Mouse (Mus musculus) macrophage (primary cell): Measurements from ENCODE around the gene Slc6a4. TPM values are rescaled to one million over a fixed set of nuclear protein-coding genes. Genes with fewer than 3 reads are reported as not detected.
A peak's percentile ranks its signal among the peaks of the same experiment; 100 is the strongest.

Experiments used
- H3K27ac ChIP-seq: fragments of 350-480 bp; formaldehyde crosslinking; 2 replicates; pipeline ENCODE4 v1.9.0; 2021
- H3K36me3 ChIP-seq: fragments of 350-480 bp; formaldehyde crosslinking; 2 replicates; pipeline ENCODE4 v1.9.0; 2021; ENCODE audit errors: inconsistent target
- H3K4me3 ChIP-seq: fragments of 350-480 bp; formaldehyde crosslinking; 2 replicates; pipeline ENCODE4 v1.9.0; 2021; ENCODE audit errors: inconsistent target
- H3K79me2 ChIP-seq: fragments of 350-480 bp; formaldehyde crosslinking; 2 replicates; pipeline ENCODE4 v1.9.0; 2021; ENCODE audit errors: inconsistent target
- WGBS: methylation state at CpG from one replicate; pipeline ENCODE4 v1.1.7; 2026; ENCODE audit warnings: inconsistent platforms; ENCODE audit not compliant: missing documents; 5-methylcytosine and 5-hydroxymethylcytosine counted together
- polyA plus RNA-seq: library from polyadenylated mRNA; stranded (reverse); fragments of 250-400 nt; gene quantifications from 3 replicates; pipeline ENCODE4 v1.2.4, GENCODE M21; 2018; ENCODE audit warnings: inconsistent platforms

Slc6a4 gene
- polyA plus RNA-seq, 1 experiment from 2014 or later = 0.23 TPM

DNA sequence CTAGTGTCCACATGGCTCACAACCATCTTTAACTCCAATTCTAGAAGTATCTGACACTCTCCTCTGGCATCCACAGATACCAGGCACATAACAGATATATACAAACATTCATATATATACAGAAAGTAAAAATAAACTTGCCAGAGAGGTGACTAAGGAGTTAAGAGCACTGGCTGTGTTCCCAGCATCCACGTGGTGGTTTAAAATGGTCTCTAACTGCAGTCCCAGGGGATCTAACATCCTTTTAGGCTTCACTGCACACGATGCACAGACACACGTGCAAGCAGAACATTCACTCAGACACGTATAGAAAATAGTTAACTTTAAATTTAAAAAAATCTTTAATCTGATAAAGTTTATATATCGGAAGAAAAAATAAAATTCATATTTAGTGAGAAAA is 63.5 kb downstream of the Slc6a4 start:
- no peaks in the 10 kb centered on the region for H3K36me3 ChIP-seq
- no peak overlapping the region for H3K4me3 ChIP-seq
- WGBS = 76% methylated on average over 5 of the region's 5 CpGs
- H3K79me2 ChIP-seq = peaks cover 78% of the 10 kb centered on the region
- no peak overlapping the region for H3K27ac ChIP-seq

DNA sequence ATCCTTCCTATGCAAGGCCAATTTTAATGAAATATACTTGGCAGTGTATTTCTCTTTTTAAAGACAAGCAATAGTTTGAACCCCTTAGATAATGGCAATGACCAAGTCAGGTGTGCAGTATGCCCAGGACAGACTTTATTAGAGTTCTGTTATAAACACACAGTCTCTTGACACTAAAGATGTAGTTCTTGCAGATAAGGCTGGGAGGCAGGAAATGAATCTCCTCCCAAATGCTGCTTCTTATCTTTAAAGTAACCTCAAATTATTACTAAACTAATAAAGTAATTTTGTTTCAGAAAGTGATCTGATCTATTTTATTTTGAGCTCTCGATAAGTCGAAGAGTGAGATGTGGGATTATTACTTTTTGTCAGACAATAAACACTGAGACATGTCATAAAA is 65.0 kb downstream of the Slc6a4 start:
- H3K36me3 ChIP-seq = no peaks in the 10 kb centered on the region
- WGBS = 96% methylated on average over 2 of the region's 2 CpGs
- H3K4me3 ChIP-seq = no peak overlapping the region

DNA sequence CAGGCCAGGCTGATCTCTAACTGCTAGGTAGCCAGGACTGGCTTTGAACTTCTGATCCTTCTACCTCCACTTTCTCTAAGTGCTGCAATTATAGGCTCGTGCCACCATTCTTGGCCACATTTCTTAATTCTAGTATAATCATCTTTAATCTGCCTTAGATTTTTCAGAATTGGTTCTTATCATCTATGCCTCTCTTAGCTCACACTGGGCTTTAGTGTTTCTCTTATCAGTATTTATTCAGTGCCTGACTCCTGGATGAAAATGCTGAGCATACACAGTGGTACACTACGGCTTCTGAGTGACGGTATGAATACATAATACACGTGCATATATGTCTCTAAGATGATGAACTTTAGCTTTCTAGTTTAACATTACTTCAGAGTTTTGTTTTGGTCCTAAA is 70.4 kb downstream of the Slc6a4 start:
- peaks cover under 1% of the 10 kb centered on the region; the same call in 1 of the 2 replicates for H3K36me3 ChIP-seq
- no peak overlapping the region for H3K4me3 ChIP-seq
- 96% methylated on average over 4 of the region's 4 CpGs for WGBS
- no peak overlapping the region for H3K27ac ChIP-seq
- H3K79me2 ChIP-seq = peaks cover 100% of the 10 kb centered on the region

More for the DNA sequence above, 65.0 kb downstream of the Slc6a4 start:
- peaks cover 89% of the 10 kb centered on the region for H3K79me2 ChIP-seq
- no peak overlapping the region for H3K27ac ChIP-seq

DNA sequence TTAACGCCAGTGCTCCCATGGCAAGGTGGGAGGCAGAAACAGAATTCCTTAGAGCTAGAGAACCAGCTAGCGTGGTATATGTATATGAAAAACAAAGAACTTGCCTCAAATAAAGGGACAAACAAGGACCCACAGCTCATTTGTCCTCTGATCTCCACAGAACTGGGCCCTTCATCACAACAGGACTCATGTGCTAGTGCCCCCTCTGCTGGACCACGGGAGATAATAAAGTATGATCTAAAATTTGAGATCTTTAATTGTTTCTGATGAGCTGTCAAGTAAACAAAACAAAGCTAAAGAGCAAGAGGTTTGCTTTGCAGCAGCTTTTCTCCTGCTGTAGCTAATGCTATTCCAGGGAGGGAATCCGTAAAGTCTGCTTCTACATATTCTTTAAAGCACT is 72.3 kb downstream of the Slc6a4 start:
- WGBS = 74% methylated on average over 4 of the region's 4 CpGs
- Histone ChIP-seq H3K36me3 (peaks cover 19% of the 10 kb centered on the region; the same call in 1 of the 2 replicates), H3K79me2 (peaks cover 100% of the 10 kb centered on the region), H3K4me3 (no peak overlapping the region), H3K27ac (no peak overlapping the region)

DNA sequence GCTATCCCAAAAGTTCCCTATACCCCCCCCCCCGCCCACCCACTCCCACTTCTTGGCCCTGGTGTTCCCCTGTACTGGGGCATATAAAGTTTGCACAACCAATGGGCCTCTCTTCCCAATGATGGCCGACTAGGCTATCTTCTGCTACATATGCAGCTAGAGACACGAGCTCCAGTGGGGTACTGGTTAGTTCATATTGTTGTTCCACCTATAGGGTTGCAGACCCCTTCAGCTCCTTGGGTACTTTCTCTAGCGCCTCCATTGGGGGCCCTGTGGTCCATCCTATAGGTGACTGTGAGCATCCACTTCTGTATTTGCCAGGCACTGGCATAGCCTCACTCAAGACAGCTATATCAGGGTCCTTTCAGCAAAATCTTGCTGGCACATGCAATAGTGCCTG is 78.9 kb downstream of the Slc6a4 start:
- H3K4me3 ChIP-seq = peak overlapping the region; percentile 96
- H3K27ac ChIP-seq = 0 out of 2 replicates have a peak overlapping the region, but pooled peaks have one; percentile 66
- peaks cover 24% of the 10 kb centered on the region; the same call in 1 of the 2 replicates for H3K36me3 ChIP-seq
- peaks cover 58% of the 10 kb centered on the region for H3K79me2 ChIP-seq
- WGBS = 55% methylated on average over 3 of the region's 4 CpGs

DNA sequence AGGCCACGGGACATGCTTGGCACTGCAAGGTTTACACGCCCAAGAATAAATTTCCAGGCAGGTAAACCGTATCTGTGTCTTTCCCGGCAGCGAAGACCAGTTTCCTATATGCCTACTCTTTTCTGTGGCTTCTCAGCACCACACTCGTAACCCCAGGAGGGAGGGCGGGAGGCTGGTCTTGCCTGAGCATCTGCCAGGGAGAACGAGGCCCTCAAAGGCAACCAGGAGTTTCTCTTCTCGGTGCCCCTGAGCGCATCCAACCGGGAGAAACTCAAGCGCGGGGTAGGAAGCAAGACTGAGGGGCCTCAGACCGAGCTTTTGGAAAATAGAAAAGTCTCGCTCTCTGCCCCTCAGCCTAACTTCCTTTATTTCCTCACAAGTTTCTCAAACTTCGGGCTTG is 79.4 kb downstream of the Slc6a4 start:
- 5% methylated on average over 16 of the region's 16 CpGs for WGBS
- H3K4me3 ChIP-seq = peak overlapping the region; percentile 96
- H3K36me3 ChIP-seq = peaks cover 24% of the 10 kb centered on the region; the same call in 1 of the 2 replicates
- H3K79me2 ChIP-seq = peaks cover 54% of the 10 kb centered on the region
- H3K27ac ChIP-seq = peak overlapping the region; percentile 66

DNA sequence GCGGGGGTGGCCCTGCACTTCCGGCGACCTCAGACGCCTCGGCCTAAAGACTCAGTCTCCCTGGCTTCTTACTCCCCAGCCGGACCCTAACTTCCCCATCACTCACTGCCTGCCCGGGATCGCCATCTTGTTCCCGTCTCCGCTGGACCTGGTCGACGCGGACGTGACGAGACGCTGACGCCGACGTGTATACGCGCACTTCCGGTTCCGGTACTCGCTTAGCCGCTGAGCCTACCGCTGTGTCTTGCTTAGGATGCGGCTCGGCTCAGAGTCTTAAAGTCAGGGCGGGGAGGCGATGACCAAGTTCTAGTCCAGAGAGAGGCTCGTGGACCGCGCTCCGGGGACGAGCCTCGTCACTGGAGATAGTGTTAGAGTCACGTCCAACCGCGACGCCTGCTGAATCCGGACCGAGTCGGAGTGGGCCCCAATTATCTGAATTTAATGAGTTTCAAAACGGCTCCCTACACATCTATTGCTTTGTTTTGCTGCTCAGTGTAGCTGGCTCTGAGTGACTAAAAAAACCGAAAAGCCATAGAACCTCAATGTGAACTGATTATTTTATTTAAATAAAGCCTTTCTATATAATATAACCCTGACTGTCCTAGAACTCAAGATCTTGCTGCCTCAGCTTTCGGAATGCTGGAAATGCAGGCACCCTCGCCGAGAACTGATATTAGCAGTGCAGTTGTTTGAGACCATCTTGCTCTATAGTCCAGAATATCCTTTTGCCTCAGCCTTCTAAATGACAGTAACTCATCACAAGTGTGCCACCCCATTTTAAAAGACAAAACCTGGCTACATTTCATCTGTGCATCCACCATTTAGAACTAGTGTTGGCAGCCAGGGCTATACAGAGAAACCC is 80.1 kb downstream of the Slc6a4 start, which contains the start of gene Nsrp1:
Nsrp1 (minus strand) TSS at position 163 of the 862 bp plus-strand sequence.
- H3K36me3 ChIP-seq = peaks cover 24% of the 10 kb centered on the region; the same call in 1 of the 2 replicates
- peaks cover 46% of the 10 kb centered on the region for H3K79me2 ChIP-seq
- H3K4me3 ChIP-seq = peak within 1 kb of the TSS; percentile 96
- WGBS = 5% methylated on average over 48 of the region's 48 CpGs
- peak within 1 kb of the TSS; percentile 66 for H3K27ac ChIP-seq

DNA sequence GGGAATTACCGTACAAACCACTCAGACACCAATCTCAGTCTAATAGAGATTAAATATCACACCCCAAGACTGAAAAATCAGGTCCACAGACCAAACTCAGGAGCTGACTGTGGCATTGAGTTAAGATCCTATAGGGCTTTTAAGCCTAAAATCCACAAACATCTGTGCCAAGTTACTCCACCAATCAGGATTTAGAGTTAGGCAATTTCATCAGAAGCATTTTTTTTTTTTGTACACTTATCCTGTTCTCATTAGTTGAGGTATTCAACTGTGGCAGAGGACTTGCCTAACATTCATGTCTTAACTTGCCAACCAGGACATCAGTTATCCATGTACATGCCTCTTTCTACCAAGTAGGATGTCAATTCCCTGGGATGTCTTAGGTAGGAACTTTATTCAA is 81.0 kb downstream of the Slc6a4 start:
- Histone ChIP-seq H3K4me3 (no peak overlapping the region), H3K27ac (no peak overlapping the region), H3K79me2 (peaks cover 38% of the 10 kb centered on the region), H3K36me3 (peaks cover 19% of the 10 kb centered on the region; the same call in 1 of the 2 replicates)
- 83% methylated on average over 1 of the region's 1 CpGs for WGBS

Other genes starting within 250 kb of the Slc6a4 start
- 27.4 to 75.9 TPM (median 30.2 TPM) in 3 replicates for gene Gosr1, start 235.0 kb upstream of the Slc6a4 start, polyA plus RNA-seq
- 25.6 to 94.3 TPM (median 28.7 TPM) in 3 replicates for gene Cpd, start 151.6 kb upstream of the Slc6a4 start, polyA plus RNA-seq
- gene Tmigd1, start 96.4 kb upstream of the Slc6a4 start, polyA plus RNA-seq = not detected in 3 replicates
- gene Blmh, start 73.8 kb upstream of the Slc6a4 start, polyA plus RNA-seq = 29.1 to 95.7 TPM (median 47.4 TPM) in 3 replicates
- gene Nsrp1, start 79.8 kb downstream of the Slc6a4 start, polyA plus RNA-seq = 18.8 to 51.2 TPM (median 21.1 TPM) in 3 replicates
- gene Efcab5, start 190.4 kb downstream of the Slc6a4 start, polyA plus RNA-seq = 0.07 to 0.20 TPM in 2 of 3 replicates, not detected in the other
- 4.0 to 18.6 TPM (median 5.1 TPM) in 3 replicates for gene Ssh2, start 217.7 kb downstream of the Slc6a4 start, polyA plus RNA-seq